12 mouse cellular contexts compared by ENCODE assay signal in the genomic region with DNA sequence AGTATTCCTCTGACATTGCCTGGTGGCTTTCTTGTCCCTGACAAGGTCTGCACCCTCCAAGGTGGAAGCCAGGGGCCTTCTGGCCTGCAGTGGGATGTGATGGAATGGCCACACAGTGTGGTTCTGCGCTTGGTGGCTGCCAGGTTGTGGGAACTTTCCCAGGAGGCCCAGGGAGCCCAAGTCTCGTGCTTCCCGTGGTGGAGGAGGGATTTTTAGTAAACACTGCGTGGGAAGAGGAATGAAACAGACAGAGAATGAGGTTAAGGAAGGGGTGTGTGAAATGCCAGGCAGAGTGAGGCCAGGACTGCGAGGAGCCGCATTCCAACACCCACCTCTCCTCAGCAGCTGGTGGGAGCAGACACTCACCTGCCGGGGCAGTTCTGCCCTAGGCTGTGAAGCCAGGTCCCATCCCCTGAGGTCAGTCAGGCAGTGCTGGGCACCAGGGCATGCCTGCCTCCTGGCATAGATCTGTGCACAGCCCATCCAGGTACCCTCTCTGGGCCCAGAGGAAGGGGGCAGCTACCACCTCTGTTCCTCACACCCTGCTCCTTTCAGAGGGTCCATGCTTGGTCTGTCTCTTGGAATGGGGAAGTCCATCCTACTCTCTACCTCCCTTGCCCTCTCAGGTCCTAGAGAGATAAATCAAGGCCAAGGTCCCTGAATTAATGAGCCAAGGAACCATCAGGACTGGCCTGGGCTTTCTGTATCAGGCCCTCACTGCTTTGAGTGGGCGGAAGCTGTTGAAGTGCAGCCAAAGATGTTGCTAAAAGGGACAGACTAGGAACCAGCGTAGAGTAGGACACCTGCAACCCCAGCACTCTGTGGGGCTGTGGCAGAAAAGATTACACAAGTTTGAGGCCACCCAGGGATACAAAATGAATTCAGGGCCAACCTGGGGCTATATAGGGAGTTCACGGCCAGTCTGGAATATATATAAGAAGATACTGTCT. TPM values are rescaled to one million over a fixed set of nuclear protein-coding genes. Genes with fewer than 3 reads are reported as not detected.
A peak's percentile ranks its signal among the peaks of the same experiment; 100 is the strongest.
DNase-seq lines count a peak whose midpoint lies in the region; ATAC-seq and TF ChIP-seq lines count a peak whose summit lies in the region.
"Had no signal": no experiment of that assay in that cellular context is flagged by ENCODE, and none has a peak within 500 bp of the region (broad histone marks: within the 10 kb centered on the region; RNA-seq: fewer than 3 reads in every experiment).

No protein-coding gene starts in this region.

- TF ChIP-seq CTCF in kidney, adult 2 months (conservative IDR thresholded peaks at IDR 0.05; ENCODE audit: insufficient read depth, insufficient read length, low read depth, low read length) = no peak
- TF ChIP-seq CTCF in lung, adult 2 months (IDR thresholded peaks at IDR 0.05; ENCODE audit: insufficient read depth, low read length) = no peak

- WGBS in kidney, embryonic 14.5 days = 36% methylated on average over 10 of the region's 10 CpGs
- 59% methylated on average over 10 of the region's 10 CpGs for whole genome bisulfite sequencing in kidney, adult 2 months
- 38% methylated on average over 10 of the region's 10 CpGs for WGBS in lung, embryonic 16.5 days
- WGBS in lung, adult 2 months = 52% methylated on average over 10 of the region's 10 CpGs

- H3K36me3 ChIP-seq in kidney, embryonic 14.5 days (ENCODE audit: control insufficient read depth, insufficient read depth, low read length) = no peaks in the 10 kb centered on the region
- no peaks in the 10 kb centered on the region for H3K36me3 ChIP-seq in kidney, adult 2 months (ENCODE audit: control insufficient read depth, insufficient read depth, low read length)
- H3K36me3 ChIP-seq in lung, embryonic 16.5 days (ENCODE audit: control insufficient read depth, insufficient read depth, low read length) = no peaks in the 10 kb centered on the region
- H3K36me3 ChIP-seq: heart, embryonic 10.5 days; liver, embryonic 15.5 days had no signal

- no peak overlapping the region for H3K4me2 ChIP-seq in kidney, embryonic 14.5 days (replicated peaks; ENCODE audit: low read depth, low read length)
- no peak overlapping the region for H3K4me2 ChIP-seq in lung, embryonic 16.5 days (ENCODE audit: low read depth, low read length)
- H3K4me2 ChIP-seq: liver, embryonic 15.5 days; midbrain, embryonic 11.5 days had no signal

- H3K27ac ChIP-seq in kidney, embryonic 14.5 days (ENCODE audit: low read depth, low read length) = peak overlapping the region; percentile 33; the same call in 1 of the 2 replicates
- H3K27ac ChIP-seq in kidney, adult 2 months (ENCODE audit: insufficient read depth, low read depth, low read length) = no peak overlapping the region
- no peak overlapping the region for H3K27ac ChIP-seq in lung, embryonic 16.5 days (ENCODE audit: low read length)
- H3K27ac ChIP-seq: gastrocnemius, adult 2 months; heart, embryonic 10.5 days; liver, embryonic 15.5 days had no signal

- no peak for TF ChIP-seq POLR2A in kidney, adult 2 months (IDR thresholded peaks at IDR 0.05; ENCODE audit: low read depth, low read length)
- TF ChIP-seq POLR2A in lung, adult 2 months (IDR thresholded peaks at IDR 0.05; ENCODE audit: borderline replicate concordance, extremely low read depth, low read depth, low read length) = no peak

- no peak for DNase-seq in kidney, adult 2 months
- no peak for DNase-seq in lung, adult 2 months
- peak; percentile 57 for DNase-seq in brain, adult 2 months (ENCODE audit: low read depth, low spot score)
- DNase-seq: cerebellum, adult 18-20 months; gastrocnemius, adult 2 months had no signal

- no peaks in the 10 kb centered on the region for H3K9me3 ChIP-seq in kidney, embryonic 14.5 days (ENCODE audit: control insufficient read depth, low read length)
- no peaks in the 10 kb centered on the region for H3K9me3 ChIP-seq in lung, embryonic 16.5 days (ENCODE audit: control insufficient read depth, low read length)
- H3K9me3 ChIP-seq: heart, embryonic 10.5 days; liver, embryonic 15.5 days had no signal

- no peak overlapping the region for H3K4me3 ChIP-seq in kidney, embryonic 14.5 days (ENCODE audit: low read length)
- no peak overlapping the region for H3K4me3 ChIP-seq in kidney, adult 2 months (ENCODE audit: insufficient read depth, low read depth, low read length)
- no peak overlapping the region for H3K4me3 ChIP-seq in lung, embryonic 16.5 days (ENCODE audit: low read length)
- no peak overlapping the region for H3K4me3 ChIP-seq in lung, adult 2 months (replicated peaks; ENCODE audit: extremely low read depth, low read depth, low read length)
- H3K4me3 ChIP-seq: gastrocnemius, adult 2 months; heart, embryonic 10.5 days; liver, embryonic 15.5 days had no signal

- no peaks in the 10 kb centered on the region for H3K27me3 ChIP-seq in kidney, embryonic 14.5 days (ENCODE audit: control insufficient read depth, insufficient read depth, low read length)
- H3K27me3 ChIP-seq in kidney, adult 2 months (replicated peaks; ENCODE audit: control insufficient read depth, insufficient read depth, low read length) = no peaks in the 10 kb centered on the region
- no peaks in the 10 kb centered on the region for H3K27me3 ChIP-seq in lung, embryonic 16.5 days (ENCODE audit: control insufficient read depth, insufficient read depth, low read depth, low read length)
- H3K27me3 ChIP-seq: liver, embryonic 15.5 days had no signal

- H3K9ac ChIP-seq in kidney, embryonic 14.5 days (ENCODE audit: low read depth, low read length) = no peak overlapping the region
- H3K9ac ChIP-seq in lung, embryonic 16.5 days (ENCODE audit: low read length) = no peak overlapping the region; the same call in 1 of the 2 replicates
- H3K9ac ChIP-seq: liver, embryonic 15.5 days had no signal

- H3K4me1 ChIP-seq in kidney, embryonic 14.5 days (ENCODE audit: control insufficient read depth, insufficient read depth, low read length) = peaks cover 12% of the 10 kb centered on the region
- no peaks in the 10 kb centered on the region for H3K4me1 ChIP-seq in kidney, adult 2 months (ENCODE audit: control insufficient read depth, insufficient read depth, low read length)
- H3K4me1 ChIP-seq in lung, embryonic 16.5 days (replicated peaks; ENCODE audit: control insufficient read depth, insufficient read depth, low read length) = no peaks in the 10 kb centered on the region; the same call in 1 of the 2 replicates
- no peaks in the 10 kb centered on the region for H3K4me1 ChIP-seq in lung, adult 2 months (ENCODE audit: control insufficient read depth, insufficient read depth, low read length)
- H3K4me1 ChIP-seq: liver, embryonic 15.5 days had no signal

- ATAC-seq in kidney, embryonic 14.5 days (ENCODE audit: low FRiP score, low TSS enrichment) = peak; percentile 87
- peak; percentile 62 for ATAC-seq in lung, embryonic 16.5 days (ENCODE audit: low read depth)
- 0 out of 2 replicates have a peak, but pooled peaks have one; percentile 13 for ATAC-seq in neutrophil, adult 5-6 weeks (ENCODE audit: extremely low read depth, insufficient number of reproducible peaks, low FRiP score, poor library complexity, severe bottlenecking)
- ATAC-seq in inflammation-experienced regulatory T-cells, adult 6 months = no peak

RNA-seq across cellular contexts. Expression of a gene that starts 57.4 kb away (rescaled TPM):
- polyA plus RNA-seq in kidney, embryonic 14.5 days (2014; fragmentation: Nextera tagmentation; extraction: Ambion mirVana) = 5.1 and 12.3 TPM in 2 replicates
- 3.2 and 4.0 TPM in 2 replicates for polyA plus RNA-seq in kidney, adult 2 months (2012; rRNA removed)
- 3.8 and 4.3 TPM in 2 replicates for polyA plus RNA-seq in lung, embryonic 16.5 days (2015; fragmentation: Nextera tagmentation; extraction: Ambion mirVana)
- 8.2 and 11.2 TPM in 2 replicates for polyA plus RNA-seq in lung, adult 2 months (2012; rRNA removed)
- total RNA-seq in neutrophil, adult 5-6 weeks (2017) = 1.3 TPM in 1 of 2 replicates, not detected in the other
- under 1 TPM in 1 of 3 experiments, not detected in 2; 0.28 TPM for polyA plus RNA-seq in inflammation-experienced regulatory T-cells, adult 6 months (2017; shearing (Covaris generic))
